Mouse (Mus musculus): ENCODE measurements around the gene Rbfox1.

DNA sequence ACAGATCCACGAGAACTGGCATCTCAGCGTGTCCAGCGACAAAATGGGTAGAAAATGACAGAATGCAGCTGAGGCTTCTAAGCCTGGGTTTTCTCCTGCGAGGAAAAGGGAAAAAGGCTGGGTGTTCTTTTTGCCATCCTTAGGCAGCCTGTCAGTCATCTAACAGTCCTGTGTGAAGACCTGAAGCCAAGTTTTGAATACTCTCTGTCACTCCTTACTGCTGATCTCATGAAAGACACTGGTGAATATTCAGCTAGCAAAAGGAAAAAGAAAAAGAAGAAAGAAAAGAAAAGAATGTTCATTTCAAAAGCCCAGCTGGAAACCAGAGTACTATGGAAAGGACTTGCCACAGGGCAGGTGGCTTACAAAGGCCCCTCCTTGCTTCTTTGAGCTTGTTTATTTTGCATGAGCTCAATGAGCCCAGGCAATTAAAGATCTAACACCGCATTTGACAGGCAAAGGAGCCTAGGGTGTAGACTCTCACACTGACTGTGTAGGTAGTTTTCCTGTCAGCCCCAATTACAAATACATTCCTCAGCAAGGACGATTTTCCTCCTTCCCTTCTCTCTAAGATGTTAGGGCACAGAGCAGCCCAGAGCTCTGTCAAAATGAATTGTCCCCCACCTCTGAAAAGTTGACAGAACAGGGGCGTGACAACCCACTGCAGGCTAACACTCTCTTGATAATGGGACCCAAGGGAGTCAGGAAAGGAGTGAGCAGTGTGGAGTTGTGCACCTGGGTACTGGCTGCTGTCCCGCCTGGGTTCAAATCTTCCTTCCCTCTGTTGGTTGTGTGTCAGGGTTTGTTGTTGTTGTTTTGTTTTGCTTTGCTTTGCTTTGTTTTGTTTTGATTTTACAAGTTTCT is 1079.8 kb downstream of the Rbfox1 start:
- no peak for TF ChIP-seq MYC (IDR thresholded peaks at IDR 0.05; ENCODE audit: low read depth, low read length)
- no peak for TF ChIP-seq TCF12 (IDR thresholded peaks at IDR 0.05; ENCODE audit: low read depth, low read length)
- no peak for TF ChIP-seq NRF1 (IDR thresholded peaks at IDR 0.05; ENCODE audit: insufficient read depth, low read depth, low read length, poor library complexity, severe bottlenecking)
- no peak for TF ChIP-seq ZNF384 (IDR thresholded peaks at IDR 0.05; ENCODE audit: low read depth, low read length)
- no peak for TF ChIP-seq HCFC1 (IDR thresholded peaks at IDR 0.05; ENCODE audit: low read depth, low read length)
- no peak for TF ChIP-seq ZKSCAN1 (IDR thresholded peaks at IDR 0.05; ENCODE audit: low read depth, low read length)
- TF ChIP-seq CTCF (IDR thresholded peaks at IDR 0.05 in 2 of 3, conservative IDR thresholded peaks at IDR 0.05 in 1 of 3; ENCODE audit: control insufficient read depth in 1 of 3, insufficient read depth in 1 of 3, low read depth in 2 of 3, low read length in 3 of 3, poor library complexity in 1 of 3, severe bottlenecking in 1 of 3) = no peak
- TF ChIP-seq POLR2A (IDR thresholded peaks at IDR 0.05; ENCODE audit: control insufficient read depth in 1 of 2, insufficient read depth in 1 of 2, low read depth in 1 of 2, low read length in 2 of 2, poor library complexity in 1 of 2) = no peak
- TF ChIP-seq MEF2A (IDR thresholded peaks at IDR 0.05; ENCODE audit: extremely low read depth, insufficient replicate concordance, low read depth, low read length, poor library complexity, severe bottlenecking) = no peak
- no peak for TF ChIP-seq GABPA (IDR thresholded peaks at IDR 0.05; ENCODE audit: low read depth, low read length)
- no peak for TF ChIP-seq ZC3H11A (IDR thresholded peaks at IDR 0.05; ENCODE audit: low read depth, low read length)
- TF ChIP-seq USF2 (IDR thresholded peaks at IDR 0.05; ENCODE audit: borderline replicate concordance in 1 of 2, insufficient read depth in 1 of 2, low read depth in 1 of 2, low read length in 2 of 2) = no peak
